Mouse (Mus musculus): Measurements from ENCODE around the gene Clptm1. TPM values are rescaled to one million over a fixed set of nuclear protein-coding genes. Genes with fewer than 3 reads are reported as not detected.
A peak's percentile ranks its signal among the peaks of the same experiment; 100 is the strongest.

Clptm1 gene
- total and polyA plus RNA-seq, 2 experiments from 2014 or later, result 140 to 149 TPM

GRCm38 (mm10) chr7:19664455-19664954 is 328 bp downstream of the Clptm1 start:
- under 1% methylated on average over 34 of the region's 37 CpGs for WGBS
- peak overlapping the region; percentile 89 for H3K9ac ChIP-seq (replicated peaks; ENCODE audit: low read length, poor library complexity, severe bottlenecking)

GRCm38 (mm10) chr7:19663940-19664339 is 893 bp downstream of the Clptm1 start:
- WGBS, result 23% methylated on average over 8 of the region's 8 CpGs
- DNase-seq (ENCODE audit: low spot score), result no peak

More at GRCm38 (mm10) chr7:19664455-19664954, 328 bp downstream of the Clptm1 start:
- Histone ChIP-seq H3K4me3 (ENCODE audit: low read depth, low read length) (peak overlapping the region; percentile 95), H3K4me1 (ENCODE audit: insufficient read depth, low read length) (peaks cover 8% of the 10 kb centered on the region; the same call in 1 of the 2 replicates), H3K27ac (ENCODE audit: low read depth, low read length) (peak overlapping the region; percentile 52), H3K27me3 (ENCODE audit: insufficient read depth, low read length) (no peaks in the 10 kb centered on the region), H3K9me3 (ENCODE audit: low read length) (no peaks in the 10 kb centered on the region), H3K36me3 (ENCODE audit: insufficient read depth, low read length) (peaks cover 4% of the 10 kb centered on the region), H3K4me2 (ENCODE audit: low read depth, low read length, poor library complexity, severe bottlenecking) (peak overlapping the region; percentile 86)
- DNase-seq (ENCODE audit: low spot score), result peak; percentile 2
- peak; percentile 38 for ATAC-seq (ENCODE audit: low FRiP score)
- TF ChIP-seq CTCF (IDR thresholded peaks at IDR 0.05), result no peak

GRCm38 (mm10) chr7:19652614-19653013 is 12.2 kb downstream of the Clptm1 start:
- H3K36me3 ChIP-seq (ENCODE audit: insufficient read depth, low read length), result peaks cover 49% of the 10 kb centered on the region
- ATAC-seq (ENCODE audit: low FRiP score), result no peak
- DNase-seq (ENCODE audit: low spot score), result no peak
- H3K9me3 ChIP-seq (ENCODE audit: low read length), result no peaks in the 10 kb centered on the region
- TF ChIP-seq CTCF (IDR thresholded peaks at IDR 0.05), result no peak
- H3K4me1 ChIP-seq (ENCODE audit: insufficient read depth, low read length), result no peaks in the 10 kb centered on the region
- H3K4me3 ChIP-seq (ENCODE audit: low read depth, low read length), result no peak overlapping the region
- H3K27me3 ChIP-seq (ENCODE audit: insufficient read depth, low read length), result no peaks in the 10 kb centered on the region
- no peak overlapping the region for H3K27ac ChIP-seq (ENCODE audit: low read depth, low read length)
- 98% methylated on average over 2 of the region's 2 CpGs for WGBS
- no peak overlapping the region for H3K4me2 ChIP-seq (ENCODE audit: low read depth, low read length, poor library complexity, severe bottlenecking)
- H3K9ac ChIP-seq (replicated peaks; ENCODE audit: low read length, poor library complexity, severe bottlenecking), result no peak overlapping the region

More at GRCm38 (mm10) chr7:19663940-19664339, 893 bp downstream of the Clptm1 start:
- no peak for TF ChIP-seq CTCF (IDR thresholded peaks at IDR 0.05)
- H3K9ac ChIP-seq (replicated peaks; ENCODE audit: low read length, poor library complexity, severe bottlenecking), result peak overlapping the region; percentile 89
- H3K9me3 ChIP-seq (ENCODE audit: low read length), result no peaks in the 10 kb centered on the region
- no peaks in the 10 kb centered on the region for H3K27me3 ChIP-seq (ENCODE audit: insufficient read depth, low read length)
- no peak overlapping the region for H3K27ac ChIP-seq (ENCODE audit: low read depth, low read length)
- peak overlapping the region; percentile 95 for H3K4me3 ChIP-seq (ENCODE audit: low read depth, low read length)
- no peak for ATAC-seq (ENCODE audit: low FRiP score)
- H3K4me2 ChIP-seq (ENCODE audit: low read depth, low read length, poor library complexity, severe bottlenecking), result peak overlapping the region; percentile 86
- H3K36me3 ChIP-seq (ENCODE audit: insufficient read depth, low read length), result peaks cover 4% of the 10 kb centered on the region
- peaks cover 8% of the 10 kb centered on the region; the same call in 1 of the 2 replicates for H3K4me1 ChIP-seq (ENCODE audit: insufficient read depth, low read length)

GRCm38 (mm10) chr7:19651063-19651786 is 13.6 kb downstream of the Clptm1 start:
- DNase-seq (ENCODE audit: low spot score) (no peak), ATAC-seq (ENCODE audit: low FRiP score) (no peak)
- Histone ChIP-seq H3K36me3 (ENCODE audit: insufficient read depth, low read length) (peaks cover 55% of the 10 kb centered on the region), H3K9ac (replicated peaks; ENCODE audit: low read length, poor library complexity, severe bottlenecking) (no peak overlapping the region), H3K4me3 (ENCODE audit: low read depth, low read length) (no peak overlapping the region), H3K4me2 (ENCODE audit: low read depth, low read length, poor library complexity, severe bottlenecking) (no peak overlapping the region), H3K4me1 (ENCODE audit: insufficient read depth, low read length) (no peaks in the 10 kb centered on the region), H3K27ac (ENCODE audit: low read depth, low read length) (no peak overlapping the region), H3K27me3 (ENCODE audit: insufficient read depth, low read length) (no peaks in the 10 kb centered on the region), H3K9me3 (ENCODE audit: low read length) (no peaks in the 10 kb centered on the region)
- no peak for TF ChIP-seq CTCF (IDR thresholded peaks at IDR 0.05)
- WGBS, result 95% methylated on average over 6 of the region's 6 CpGs

- 93% methylated on average over 4 of the region's 4 CpGs for whole genome bisulfite sequencing
- ATAC-seq (ENCODE audit: low FRiP score), result no peak
- H3K4me1 ChIP-seq (ENCODE audit: insufficient read depth, low read length), result no peaks in the 10 kb centered on the region
These were observed 23.6 kb downstream of the Clptm1 start for GRCm38 (mm10) chr7:19641223-19641622.

More at GRCm38 (mm10) chr7:19641223-19641622, 23.6 kb downstream of the Clptm1 start:
- no peaks in the 10 kb centered on the region for H3K9me3 ChIP-seq (ENCODE audit: low read length)
- DNase-seq (ENCODE audit: low spot score), result no peak
- peaks cover 85% of the 10 kb centered on the region for H3K36me3 ChIP-seq (ENCODE audit: insufficient read depth, low read length)
- TF ChIP-seq CTCF (IDR thresholded peaks at IDR 0.05), result no peak
- H3K4me3 ChIP-seq (ENCODE audit: low read depth, low read length), result no peak overlapping the region
- no peak overlapping the region for H3K9ac ChIP-seq (replicated peaks; ENCODE audit: low read length, poor library complexity, severe bottlenecking)
- no peaks in the 10 kb centered on the region for H3K27me3 ChIP-seq (ENCODE audit: insufficient read depth, low read length)
- H3K27ac ChIP-seq (ENCODE audit: low read depth, low read length), result no peak overlapping the region
- no peak overlapping the region for H3K4me2 ChIP-seq (ENCODE audit: low read depth, low read length, poor library complexity, severe bottlenecking)
